Mouse (Mus musculus): ENCODE measurements around the gene Zfp811. TPM values are rescaled to one million over a fixed set of nuclear protein-coding genes. Genes with fewer than 3 reads are reported as not detected.

The Zfp811 gene
- total RNA-seq (2023) = 0.43 TPM

DNA sequence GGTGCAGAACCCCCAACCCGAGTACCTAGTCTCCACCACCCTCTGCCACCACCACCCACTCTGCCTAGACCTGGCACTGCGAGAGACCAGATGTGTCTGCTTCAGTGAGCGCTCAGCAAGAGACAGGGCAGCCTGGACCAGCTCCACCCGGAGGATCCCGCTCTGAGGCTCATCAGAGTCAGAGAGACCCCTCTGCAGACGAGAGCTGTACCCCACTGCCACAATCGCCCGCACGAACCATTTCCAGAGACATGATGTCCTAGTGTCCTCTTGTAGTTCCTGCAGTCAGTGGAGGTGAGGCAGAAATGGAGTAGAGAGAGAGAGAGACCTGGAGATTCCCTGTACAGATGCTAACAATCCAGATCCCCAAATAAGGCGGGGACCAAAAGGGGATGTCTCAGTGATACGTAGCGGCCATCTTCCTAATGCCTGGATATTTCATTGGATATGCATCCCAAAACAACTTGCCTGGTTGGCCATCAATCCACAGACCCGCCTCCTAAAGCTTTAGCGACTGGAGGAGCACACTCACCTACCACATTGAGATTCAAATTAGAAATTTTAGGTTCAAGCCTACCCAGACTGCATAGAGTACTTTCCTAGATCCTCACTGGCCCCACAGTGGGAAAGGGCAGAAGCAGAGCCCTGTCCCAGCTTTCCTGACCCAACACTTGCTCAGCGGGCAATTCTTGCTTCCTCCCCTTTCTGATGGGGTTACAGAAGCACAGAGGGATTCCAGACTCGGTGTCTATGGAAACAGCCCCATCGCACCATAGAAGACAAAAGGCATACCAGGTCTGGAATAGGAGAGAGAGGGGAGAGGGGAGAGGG, at the start of gene Zfp811:
Zfp811 (minus strand) TSS at position 388 of the 831 bp plus-strand sequence.

DNA sequence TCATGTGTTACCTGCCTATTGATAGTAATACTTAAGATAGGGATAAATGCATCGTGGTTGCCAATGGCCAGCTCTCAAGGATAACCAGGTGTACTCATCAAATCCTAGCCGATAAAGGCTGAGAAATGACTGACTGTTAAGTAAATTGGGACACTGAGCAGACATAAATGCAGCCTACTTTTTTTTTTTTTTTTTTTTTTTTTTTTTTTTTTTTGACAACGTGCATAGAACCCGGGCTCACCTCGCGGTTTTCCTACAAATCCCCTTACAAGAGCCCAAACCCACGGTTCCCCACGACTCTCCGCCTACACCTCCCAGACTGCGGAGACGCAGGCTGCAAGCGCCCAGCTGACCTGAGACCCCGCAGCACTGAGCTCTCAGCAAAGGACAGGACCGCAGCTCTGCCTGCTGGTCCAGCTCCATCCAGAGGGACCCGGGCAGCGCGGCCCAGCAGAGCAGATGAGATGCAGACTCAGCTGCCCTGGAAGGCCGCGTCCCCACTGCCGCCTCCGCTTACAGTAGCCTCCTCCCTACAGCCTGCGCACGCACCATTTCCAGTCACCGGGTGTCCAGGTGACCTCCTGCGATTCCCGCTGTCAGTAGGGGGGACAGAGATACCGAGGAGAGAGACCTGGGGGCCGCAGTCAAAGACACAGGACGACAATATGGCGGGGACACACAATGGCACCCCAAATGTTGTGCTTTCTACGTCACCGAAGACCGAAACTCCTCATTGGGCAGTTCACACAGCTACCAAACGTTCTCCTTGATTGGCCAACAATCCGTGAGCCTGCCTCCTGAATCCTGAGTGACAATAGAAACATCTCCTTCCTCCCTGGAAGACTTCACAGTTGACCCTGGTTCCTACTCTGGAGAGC, 20.0 kb upstream of the Zfp811 start, which contains the start of gene Zfp799:
Zfp799 (minus strand) TSS at position 722 of the 878 bp plus-strand sequence.

DNA sequence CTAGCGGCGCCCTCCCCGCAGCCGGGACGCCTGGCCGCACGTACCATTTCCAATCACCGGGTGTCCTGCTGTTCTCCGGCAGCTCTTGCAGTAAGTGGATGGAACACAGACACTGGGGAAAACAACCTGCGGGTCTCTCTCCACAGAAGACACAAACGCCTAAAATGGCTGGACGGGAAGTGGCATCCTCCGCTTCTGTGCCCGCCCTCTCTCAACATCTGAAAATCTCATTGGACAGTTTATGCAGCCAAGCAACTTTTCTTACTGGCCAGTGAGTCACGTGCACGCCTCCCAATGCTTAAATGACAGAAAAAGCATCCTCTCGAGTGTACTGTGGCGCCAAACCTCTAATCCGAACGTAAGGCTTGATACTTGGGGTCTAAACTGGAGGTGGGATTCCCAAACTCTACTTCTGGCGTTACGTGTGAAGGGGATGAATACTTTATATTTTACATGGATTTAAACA, 21.6 kb downstream of the Zfp811 start, which contains the start of gene Zfp871:
Zfp871 (minus strand) TSS at position 194 of the 466 bp plus-strand sequence.

Other genes with a start within 250 kb of the Zfp811 start
- gene Cyp4f37, start 188.6 kb downstream of the Zfp811 start, total RNA-seq (2023) = 0.34 TPM
- not detected for gene Cyp4f40, start 151.0 kb downstream of the Zfp811 start, total RNA-seq (2023)
- gene Cyp4f15, start 124.3 kb downstream of the Zfp811 start, total RNA-seq (2023) = not detected
- gene Zfp871, start 21.6 kb downstream of the Zfp811 start, total RNA-seq (2023) = 87.4 TPM
- gene Zfp799, start 20.3 kb upstream of the Zfp811 start, total RNA-seq (2023) = 13.7 TPM
- gene Zfp870, start 81.7 kb upstream of the Zfp811 start, total RNA-seq (2023) = 0.49 TPM
- gene Cyp4f14, start 107.4 kb upstream of the Zfp811 start, total RNA-seq (2023) = not detected
- 85.9 TPM for gene Cyp4f13, start 137.5 kb upstream of the Zfp811 start, total RNA-seq (2023)
- 20.3 TPM for gene Zfp472, start 155.9 kb upstream of the Zfp811 start, total RNA-seq (2023)
- 12.7 TPM for gene Zfp952, start 183.2 kb upstream of the Zfp811 start, total RNA-seq (2023)
- gene Zfp763, start 223.5 kb upstream of the Zfp811 start, total RNA-seq (2023) = 8.9 TPM